Mouse (Mus musculus) bone marrow, adult 2 months (tissue): ENCODE measurements around the gene Tbx2.

Experiments used
- CTCF ChIP-seq: fragments of 200-500 bp; IDR thresholded peaks from 2 replicates; pipeline ENCODE4 v1.5.1; 2011; ENCODE audit warnings: low read length, control low read depth; ENCODE audit not compliant: control insufficient read depth, insufficient read depth
- POLR2A ChIP-seq: fragments of 200-500 bp; IDR thresholded peaks from 2 replicates; pipeline ENCODE4 v1.6.1; 2011; ENCODE audit warnings: low read depth, mild to moderate bottlenecking, control low read depth, low read length, borderline replicate concordance; ENCODE audit not compliant: control insufficient read depth

- TF ChIP-seq POLR2A (no peak), CTCF (no peak)
Measured at GRCm38 (mm10) chr11:85790267-85790666, 42.1 kb upstream of the Tbx2 start.
